Mouse (Mus musculus): ENCODE data around the gene Zfp385b.

Gene Zfp385b

DNA sequence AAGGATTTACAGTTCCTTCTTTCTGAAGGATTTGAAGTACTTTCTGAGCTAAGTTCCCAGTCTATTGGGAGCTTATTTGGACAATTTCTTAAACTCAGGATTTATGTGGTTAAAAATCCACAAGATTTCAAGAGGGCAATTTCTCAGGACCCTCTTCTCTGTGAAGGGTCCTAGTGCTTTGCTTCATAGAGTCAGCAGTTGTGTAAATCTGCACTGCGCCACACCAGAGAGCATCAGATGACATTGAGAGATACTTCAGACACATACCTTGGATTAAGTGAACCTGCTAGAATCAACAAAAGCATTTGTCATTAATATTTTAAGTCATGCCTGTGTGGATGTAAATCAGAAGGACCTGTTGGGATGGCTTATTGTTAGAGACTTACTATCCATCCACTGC lies 439.5 kb downstream of the Zfp385b start:
- no peak for DNase-seq (ENCODE audit: low spot score in 2 of 2)

GRCm38 (mm10) chr2:77379332-77379731 lies 440.1 kb downstream of the Zfp385b start:
- DNase-seq (ENCODE audit: low spot score in 2 of 2): no peak

GRCm38 (mm10) chr2:77376823-77377222 lies 442.6 kb downstream of the Zfp385b start:
- DNase-seq (ENCODE audit: low spot score in 2 of 2): no peak

- DNase-seq (ENCODE audit: low spot score in 2 of 2): no peak
These were observed 444.3 kb downstream of the Zfp385b start for GRCm38 (mm10) chr2:77375155-77375554.

- DNase-seq (ENCODE audit: low spot score in 2 of 2): no peak
These were observed 450.3 kb downstream of the Zfp385b start for GRCm38 (mm10) chr2:77369174-77369573.
